Mouse (Mus musculus) C2C12 (cell line): ENCODE measurements around the gene Sh3pxd2a.

Source experiments
- CEBPB ChIP-seq: IDR thresholded peaks from one replicate; pipeline ENCODE4 v1.6.1; 2011; ENCODE audit warnings: low read depth, mild to moderate bottlenecking, control low read depth, moderate library complexity
- CTCF ChIP-seq: IDR thresholded peaks from one replicate; pipeline ENCODE4 v1.5.1; 2011; ENCODE audit not compliant: control insufficient read depth, insufficient read depth, insufficient read length
- MYOG ChIP-seq: IDR thresholded peaks from one replicate; pipeline ENCODE4 v1.6.1; 2011; ENCODE audit not compliant: control insufficient read depth, insufficient read length; ENCODE audit errors: extremely low read depth
- USF1 ChIP-seq: IDR thresholded peaks from one replicate; pipeline ENCODE4 v1.6.1; 2011; ENCODE audit warnings: low read depth, mild to moderate bottlenecking, control low read depth, moderate library complexity

DNA sequence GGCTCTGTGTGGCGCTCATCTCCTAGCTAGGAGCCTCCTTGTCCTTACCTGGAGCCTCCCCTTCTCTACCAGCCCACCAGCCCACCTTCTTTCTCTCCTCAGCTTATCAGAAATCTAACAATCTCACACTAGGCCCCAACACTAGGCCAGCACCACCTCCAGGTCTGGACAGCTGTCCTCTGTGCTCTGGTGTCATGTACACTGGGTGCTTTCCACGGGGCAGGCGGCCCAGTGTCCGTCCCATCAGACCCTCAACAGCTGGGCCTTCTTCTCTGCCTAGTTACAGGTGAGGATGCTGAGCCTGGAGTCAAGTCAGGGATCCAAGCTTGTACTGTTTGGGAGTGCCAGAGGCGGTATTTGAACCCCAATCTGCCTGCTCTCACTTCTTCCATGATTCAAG lies 5.0 kb downstream of the Sh3pxd2a start:
- TF ChIP-seq CTCF (no peak), CEBPB (no peak), USF1 (no peak), MYOG (no peak)
